Mouse (Mus musculus): ENCODE measurements at regions not wholly inside any gene's neighbourhood (a gene's known extent, or its start where the extent isn't known, plus 50 kb on each side); places are given as distances from the start of the nearest gene placed in this dataset.

GRCm38 (mm10) chr1:122453617-122454016 is 885.8 kb upstream of the Ddx18 start:
- Histone ChIP-seq H3K4me3 (ENCODE audit: low read depth, low read length) (no peak overlapping the region), H3K9ac (ENCODE audit: low read length) (no peak overlapping the region), H3K36me3 (ENCODE audit: control insufficient read depth, insufficient read depth, low read length) (no peaks in the 10 kb centered on the region), H3K27ac (ENCODE audit: low read depth, low read length) (no peak overlapping the region), H3K9me3 (ENCODE audit: control insufficient read depth, low read length) (no peaks in the 10 kb centered on the region), H3K4me1 (ENCODE audit: control insufficient read depth, insufficient read depth, low read length) (no peaks in the 10 kb centered on the region), H3K27me3 (ENCODE audit: control insufficient read depth, insufficient read depth, low read length) (no peaks in the 10 kb centered on the region), H3K4me2 (ENCODE audit: low read depth) (no peak overlapping the region)
- DNase-seq (ENCODE audit: low spot score) (no peak), ATAC-seq (ENCODE audit: insufficient read depth, low FRiP score, low TSS enrichment) (no peak)
- WGBS = 76% methylated on average over 3 of the region's 3 CpGs

- no peak overlapping the region for H3K4me3 ChIP-seq (ENCODE audit: low read depth, low read length)
- H3K9me3 ChIP-seq (ENCODE audit: control insufficient read depth, low read length) = no peaks in the 10 kb centered on the region
- no peaks in the 10 kb centered on the region for H3K4me1 ChIP-seq (ENCODE audit: control insufficient read depth, insufficient read depth, low read length)
- WGBS = 63% methylated on average over 3 of the region's 3 CpGs
- no peak overlapping the region for H3K27ac ChIP-seq (ENCODE audit: low read depth, low read length)
- DNase-seq (ENCODE audit: low spot score) = peak; percentile 27
- no peak overlapping the region for H3K9ac ChIP-seq (ENCODE audit: low read length)
- no peak overlapping the region for H3K4me2 ChIP-seq (ENCODE audit: low read depth)
- no peaks in the 10 kb centered on the region for H3K27me3 ChIP-seq (ENCODE audit: control insufficient read depth, insufficient read depth, low read length)
- ATAC-seq (ENCODE audit: insufficient read depth, low FRiP score, low TSS enrichment) = no peak
- H3K36me3 ChIP-seq (ENCODE audit: control insufficient read depth, insufficient read depth, low read length) = no peaks in the 10 kb centered on the region
Observed at GRCm38 (mm10) chr1:122439358-122439757, 871.6 kb upstream of the Ddx18 start.

GRCm38 (mm10) chr1:122423503-122423902 is 855.7 kb upstream of the Ddx18 start:
- DNase-seq (ENCODE audit: low spot score) = no peak
- Histone ChIP-seq H3K9me3 (ENCODE audit: control insufficient read depth, low read length) (no peaks in the 10 kb centered on the region), H3K4me3 (ENCODE audit: low read depth, low read length) (no peak overlapping the region), H3K27me3 (ENCODE audit: control insufficient read depth, insufficient read depth, low read length) (no peaks in the 10 kb centered on the region), H3K4me2 (ENCODE audit: low read depth) (no peak overlapping the region), H3K9ac (ENCODE audit: low read length) (no peak overlapping the region), H3K27ac (ENCODE audit: low read depth, low read length) (no peak overlapping the region), H3K4me1 (ENCODE audit: control insufficient read depth, insufficient read depth, low read length) (no peaks in the 10 kb centered on the region), H3K36me3 (ENCODE audit: control insufficient read depth, insufficient read depth, low read length) (no peaks in the 10 kb centered on the region)
- 70% methylated on average over 2 of the region's 2 CpGs for WGBS
- no peak for ATAC-seq (ENCODE audit: insufficient read depth, low FRiP score, low TSS enrichment)

GRCm38 (mm10) chr1:122396342-122396741 is 828.6 kb upstream of the Ddx18 start:
- DNase-seq (ENCODE audit: low spot score) = no peak
- Histone ChIP-seq H3K4me1 (ENCODE audit: control insufficient read depth, insufficient read depth, low read length) (no peaks in the 10 kb centered on the region), H3K27me3 (ENCODE audit: control insufficient read depth, insufficient read depth, low read length) (no peaks in the 10 kb centered on the region), H3K4me3 (ENCODE audit: low read depth, low read length) (no peak overlapping the region), H3K27ac (ENCODE audit: low read depth, low read length) (no peak overlapping the region), H3K4me2 (ENCODE audit: low read depth) (no peak overlapping the region), H3K9ac (ENCODE audit: low read length) (no peak overlapping the region), H3K36me3 (ENCODE audit: control insufficient read depth, insufficient read depth, low read length) (no peaks in the 10 kb centered on the region), H3K9me3 (ENCODE audit: control insufficient read depth, low read length) (no peaks in the 10 kb centered on the region)
- ATAC-seq (ENCODE audit: insufficient read depth, low FRiP score, low TSS enrichment) = no peak
- 96% methylated on average over 2 of the region's 2 CpGs for WGBS

GRCm38 (mm10) chr1:122393660-122394355 is 826.0 kb upstream of the Ddx18 start:
- WGBS = 52% methylated on average over 3 of the region's 3 CpGs
- ATAC-seq (ENCODE audit: insufficient read depth, low FRiP score, low TSS enrichment) = peak; percentile 51
- Histone ChIP-seq H3K27ac (ENCODE audit: low read depth, low read length) (no peak overlapping the region), H3K9me3 (ENCODE audit: control insufficient read depth, low read length) (no peaks in the 10 kb centered on the region), H3K36me3 (ENCODE audit: control insufficient read depth, insufficient read depth, low read length) (no peaks in the 10 kb centered on the region), H3K4me2 (ENCODE audit: low read depth) (no peak overlapping the region), H3K9ac (ENCODE audit: low read length) (no peak overlapping the region), H3K4me3 (ENCODE audit: low read depth, low read length) (no peak overlapping the region), H3K27me3 (ENCODE audit: control insufficient read depth, insufficient read depth, low read length) (no peaks in the 10 kb centered on the region), H3K4me1 (ENCODE audit: control insufficient read depth, insufficient read depth, low read length) (no peaks in the 10 kb centered on the region)
- no peak for DNase-seq (ENCODE audit: low spot score)

GRCm38 (mm10) chr1:122357015-122357414 is 789.2 kb upstream of the Ddx18 start:
- no peaks in the 10 kb centered on the region for H3K9me3 ChIP-seq (ENCODE audit: control insufficient read depth, low read length)
- ATAC-seq (ENCODE audit: insufficient read depth, low FRiP score, low TSS enrichment) = peak; percentile 83; the same call in 1 of the 2 replicates
- no peaks in the 10 kb centered on the region for H3K4me1 ChIP-seq (ENCODE audit: control insufficient read depth, insufficient read depth, low read length)
- 91% methylated on average over 16 of the region's 16 CpGs for WGBS
- no peaks in the 10 kb centered on the region for H3K36me3 ChIP-seq (ENCODE audit: control insufficient read depth, insufficient read depth, low read length)
- peak; percentile 98 for DNase-seq (ENCODE audit: low spot score)
- no peaks in the 10 kb centered on the region for H3K27me3 ChIP-seq (ENCODE audit: control insufficient read depth, insufficient read depth, low read length)
- no peak overlapping the region for H3K4me3 ChIP-seq (ENCODE audit: low read depth, low read length)
- no peak overlapping the region for H3K27ac ChIP-seq (ENCODE audit: low read depth, low read length)
- no peak overlapping the region for H3K9ac ChIP-seq (ENCODE audit: low read length)
- H3K4me2 ChIP-seq (ENCODE audit: low read depth) = no peak overlapping the region

GRCm38 (mm10) chr1:122351530-122351929 is 783.7 kb upstream of the Ddx18 start:
- H3K27me3 ChIP-seq (ENCODE audit: control insufficient read depth, insufficient read depth, low read length) = no peaks in the 10 kb centered on the region
- no peak for ATAC-seq (ENCODE audit: insufficient read depth, low FRiP score, low TSS enrichment)
- no peak overlapping the region for H3K27ac ChIP-seq (ENCODE audit: low read depth, low read length)
- no peak overlapping the region for H3K4me3 ChIP-seq (ENCODE audit: low read depth, low read length)
- no peaks in the 10 kb centered on the region for H3K36me3 ChIP-seq (ENCODE audit: control insufficient read depth, insufficient read depth, low read length)
- no peak overlapping the region for H3K9ac ChIP-seq (ENCODE audit: low read length)
- no peak for DNase-seq (ENCODE audit: low spot score)
- H3K4me1 ChIP-seq (ENCODE audit: control insufficient read depth, insufficient read depth, low read length) = no peaks in the 10 kb centered on the region
- H3K9me3 ChIP-seq (ENCODE audit: control insufficient read depth, low read length) = no peaks in the 10 kb centered on the region
- H3K4me2 ChIP-seq (ENCODE audit: low read depth) = no peak overlapping the region

- Histone ChIP-seq H3K4me2 (ENCODE audit: low read depth) (no peak overlapping the region), H3K4me3 (ENCODE audit: low read depth, low read length) (no peak overlapping the region), H3K4me1 (ENCODE audit: control insufficient read depth, insufficient read depth, low read length) (no peaks in the 10 kb centered on the region), H3K27ac (ENCODE audit: low read depth, low read length) (no peak overlapping the region), H3K27me3 (ENCODE audit: control insufficient read depth, insufficient read depth, low read length) (no peaks in the 10 kb centered on the region), H3K9ac (ENCODE audit: low read length) (no peak overlapping the region), H3K36me3 (ENCODE audit: control insufficient read depth, insufficient read depth, low read length) (no peaks in the 10 kb centered on the region), H3K9me3 (ENCODE audit: control insufficient read depth, low read length) (no peaks in the 10 kb centered on the region)
- WGBS = 62% methylated on average over 6 of the region's 6 CpGs
- DNase-seq (ENCODE audit: low spot score) (peak; percentile 14), ATAC-seq (ENCODE audit: insufficient read depth, low FRiP score, low TSS enrichment) (no peak)
Observed at GRCm38 (mm10) chr1:122333267-122333666, 765.5 kb upstream of the Ddx18 start.

- 28% methylated on average over 1 of the region's 1 CpGs for WGBS
Observed at GRCm38 (mm10) chr1:122328276-122328675, 760.5 kb upstream of the Ddx18 start.

More at GRCm38 (mm10) chr1:122328276-122328675, 760.5 kb upstream of the Ddx18 start:
- Histone ChIP-seq H3K4me2 (ENCODE audit: low read depth) (no peak overlapping the region), H3K9me3 (ENCODE audit: control insufficient read depth, low read length) (no peaks in the 10 kb centered on the region), H3K9ac (ENCODE audit: low read length) (no peak overlapping the region), H3K27me3 (ENCODE audit: control insufficient read depth, insufficient read depth, low read length) (no peaks in the 10 kb centered on the region), H3K4me1 (ENCODE audit: control insufficient read depth, insufficient read depth, low read length) (no peaks in the 10 kb centered on the region), H3K36me3 (ENCODE audit: control insufficient read depth, insufficient read depth, low read length) (no peaks in the 10 kb centered on the region), H3K27ac (ENCODE audit: low read depth, low read length) (no peak overlapping the region), H3K4me3 (ENCODE audit: low read depth, low read length) (no peak overlapping the region)
- ATAC-seq (ENCODE audit: insufficient read depth, low FRiP score, low TSS enrichment) (no peak), DNase-seq (ENCODE audit: low spot score) (no peak)
